Mouse (Mus musculus) adrenal gland, postnatal 10 days (tissue): ENCODE measurements around the gene Kcnq4. TPM values are rescaled to one million over a fixed set of nuclear protein-coding genes. Genes with fewer than 3 reads are reported as not detected.

Source experiments
- DNase-seq: peaks from one replicate; pipeline ENCODE4 v3.0.0; 2021; ENCODE audit warnings: mixed read lengths
- total RNA-seq, 2 experiments: library from RNA; stranded (reverse); gene quantifications; 2 replicates each; pipeline ENCODE4 v1.2.3; 2021

The Kcnq4 gene
- total RNA-seq, 2 experiments from 2014 or later: 4.1 to 7.7 TPM

GRCm38 (mm10) chr4:120725516-120726090 lies 22.8 kb downstream of the Kcnq4 start:
- peak; percentile 44 for DNase-seq

DNA sequence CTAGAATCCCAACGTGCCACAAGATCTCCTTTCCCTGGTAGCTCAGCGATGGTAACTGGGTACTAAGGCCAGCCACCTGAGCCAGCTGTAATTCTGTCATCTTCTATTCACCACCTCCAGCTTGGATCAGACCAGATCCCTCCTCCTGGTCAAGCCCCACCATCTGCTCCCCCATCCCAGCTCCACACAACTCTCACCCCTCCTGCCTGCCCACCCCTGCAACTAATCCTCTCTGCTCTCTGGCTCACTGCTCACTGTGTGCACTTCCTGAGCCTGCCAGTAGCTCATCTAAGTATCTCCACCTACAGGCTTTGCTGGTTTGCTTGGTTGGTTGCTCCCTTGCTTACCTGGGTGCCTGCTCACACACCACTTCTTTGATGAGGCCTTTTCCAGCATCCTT lies 26.8 kb downstream of the Kcnq4 start:
- no peak for DNase-seq

DNA sequence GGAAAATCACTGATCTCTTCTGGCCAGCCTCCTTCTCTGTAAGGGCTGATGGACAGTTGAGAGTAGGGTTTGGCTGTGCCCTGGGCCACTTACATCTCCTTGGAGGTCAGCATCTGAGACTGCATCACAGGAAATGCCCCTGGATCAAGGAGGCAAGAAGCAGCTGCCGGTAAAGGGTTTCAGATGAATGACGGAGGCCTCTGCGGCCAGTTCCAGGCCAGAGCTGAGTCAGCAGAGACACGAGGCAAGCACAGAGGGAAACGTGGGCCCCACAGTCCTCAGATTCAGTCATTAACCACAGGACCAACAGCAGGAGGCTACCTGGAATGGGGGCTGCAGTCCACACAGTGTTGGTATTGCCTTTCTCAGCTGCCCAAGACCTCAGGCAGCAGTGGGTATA lies 29.3 kb downstream of the Kcnq4 start:
- no peak for DNase-seq

- no peak for DNase-seq
These were observed 30.8 kb downstream of the Kcnq4 start for GRCm38 (mm10) chr4:120717591-120717990.

DNA sequence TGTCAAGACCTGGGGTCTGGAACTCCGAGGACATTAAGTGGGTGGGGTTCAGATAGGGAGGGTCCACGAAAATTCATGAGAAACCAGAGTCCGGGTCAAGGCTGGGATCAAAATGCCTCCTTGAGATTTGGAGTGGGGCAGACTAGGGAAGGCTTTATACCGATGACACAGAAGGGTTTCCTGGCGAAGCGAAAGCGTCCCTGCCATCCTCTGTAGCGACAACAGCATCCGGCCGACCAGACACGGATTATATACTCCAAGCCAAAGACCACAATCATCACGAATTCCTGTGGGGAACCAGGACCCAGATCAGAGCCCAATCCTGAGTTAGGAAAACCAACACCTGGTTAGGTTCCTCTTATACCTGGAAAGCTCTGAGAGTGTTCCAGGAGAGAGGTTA lies 31.6 kb downstream of the Kcnq4 start:
- no peak for DNase-seq

- DNase-seq: peak; percentile 79
These were observed 32.3 kb downstream of the Kcnq4 start for GRCm38 (mm10) chr4:120716141-120716571.

- no peak for DNase-seq
These were observed 34.4 kb downstream of the Kcnq4 start for GRCm38 (mm10) chr4:120713856-120714497.

GRCm38 (mm10) chr4:120713021-120713420 lies 35.4 kb downstream of the Kcnq4 start:
- no peak for DNase-seq

GRCm38 (mm10) chr4:120712236-120712635 lies 36.2 kb downstream of the Kcnq4 start:
- no peak for DNase-seq

DNA sequence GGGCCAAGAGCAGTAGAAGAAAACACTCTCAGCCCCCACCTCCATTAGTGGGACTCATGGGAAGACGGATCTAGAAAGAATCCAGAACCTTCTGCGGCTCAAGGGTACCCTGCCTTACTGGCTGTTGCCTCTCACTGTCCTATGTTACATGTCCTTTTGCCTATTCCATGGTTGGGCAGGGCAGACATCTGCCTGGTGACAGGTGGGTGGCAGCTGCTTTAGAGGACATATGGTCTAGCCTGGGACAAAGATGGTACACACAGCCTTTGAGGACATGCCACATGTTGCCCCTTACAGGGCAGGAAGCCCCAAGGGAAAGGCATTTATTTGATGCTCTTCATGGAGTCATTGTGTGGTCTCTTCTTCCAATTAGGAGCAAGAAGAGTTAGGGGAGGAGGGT lies 45.9 kb downstream of the Kcnq4 start:
- DNase-seq: no peak

- DNase-seq: peak; percentile 20
These were observed 46.4 kb downstream of the Kcnq4 start for GRCm38 (mm10) chr4:120702056-120702455.

DNA sequence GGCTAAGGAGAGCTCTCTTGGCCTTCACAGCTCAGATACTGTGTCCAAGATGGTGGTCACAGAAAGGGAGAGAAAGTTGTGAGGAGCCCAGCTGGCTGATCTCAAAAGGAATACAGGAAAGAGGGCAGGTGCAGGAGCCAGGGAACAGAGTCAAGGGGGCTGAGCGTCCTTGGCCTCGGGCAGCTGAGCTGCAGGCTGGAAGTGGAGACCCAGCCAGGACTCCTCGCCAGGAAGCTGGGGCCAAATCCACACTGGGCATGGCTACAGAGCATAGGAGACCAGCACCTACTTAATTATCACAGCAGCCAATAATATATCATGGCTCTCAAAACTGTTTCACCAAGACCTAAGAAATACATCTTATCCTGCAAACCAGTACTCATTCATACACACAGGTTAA lies 47.2 kb downstream of the Kcnq4 start:
- DNase-seq: peak; percentile 36

DNA sequence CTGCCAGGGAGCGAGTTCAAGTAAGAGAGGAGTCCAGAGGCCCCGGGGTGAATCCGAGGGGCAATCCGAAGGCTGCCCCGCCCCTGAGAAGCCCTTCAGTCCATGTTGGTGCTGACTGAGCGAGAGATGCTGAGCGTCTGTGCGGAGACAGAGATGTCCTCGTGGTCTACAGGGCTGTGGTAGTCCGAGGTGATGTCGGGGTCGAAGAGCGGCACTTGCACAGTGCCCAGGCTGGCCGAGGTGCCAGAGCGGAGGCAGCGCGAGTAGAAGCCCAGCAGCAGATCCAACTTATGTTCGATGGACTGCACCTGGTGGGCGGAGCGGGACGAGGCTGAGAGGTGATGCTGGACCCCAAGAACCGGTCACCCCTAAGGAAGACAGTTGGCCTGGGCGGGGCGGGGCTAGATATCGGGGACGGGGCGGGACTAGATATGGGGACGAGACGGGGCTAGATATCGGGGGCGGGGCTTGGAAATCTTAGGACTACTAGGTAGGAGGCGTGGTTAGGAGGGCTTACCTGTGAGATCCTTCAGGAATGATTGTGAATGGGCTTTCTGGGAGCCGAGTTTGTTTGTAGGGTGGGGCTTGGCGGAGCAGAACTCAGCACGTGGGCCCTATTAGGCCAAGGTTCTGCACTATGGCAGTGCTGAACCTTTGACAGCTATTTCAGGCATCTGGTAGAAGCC lies 50.5 kb downstream of the Kcnq4 start:
- no peak for DNase-seq

GRCm38 (mm10) chr4:120697353-120697752 lies 51.1 kb downstream of the Kcnq4 start:
- no peak for DNase-seq

DNA sequence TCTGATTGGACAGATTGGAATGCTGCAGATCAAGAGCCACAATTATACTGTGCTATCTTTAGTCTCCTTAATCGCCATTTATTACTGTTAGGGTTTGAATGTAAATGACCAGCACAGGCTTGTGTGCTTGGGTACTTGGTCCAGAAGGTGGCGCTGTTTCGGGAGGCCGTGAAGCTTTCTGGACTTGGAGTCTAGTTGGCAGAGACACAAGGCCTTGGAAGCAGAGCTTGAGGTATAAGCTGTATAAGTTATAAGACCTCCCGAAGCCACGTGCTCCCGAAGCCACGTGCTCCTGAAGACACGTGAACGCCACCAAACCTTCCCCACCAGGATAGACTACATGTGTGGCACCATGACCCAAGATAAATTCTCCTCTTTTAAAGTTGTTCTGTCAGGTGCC lies 55.7 kb downstream of the Kcnq4 start:
- DNase-seq: peak; percentile 82

DNA sequence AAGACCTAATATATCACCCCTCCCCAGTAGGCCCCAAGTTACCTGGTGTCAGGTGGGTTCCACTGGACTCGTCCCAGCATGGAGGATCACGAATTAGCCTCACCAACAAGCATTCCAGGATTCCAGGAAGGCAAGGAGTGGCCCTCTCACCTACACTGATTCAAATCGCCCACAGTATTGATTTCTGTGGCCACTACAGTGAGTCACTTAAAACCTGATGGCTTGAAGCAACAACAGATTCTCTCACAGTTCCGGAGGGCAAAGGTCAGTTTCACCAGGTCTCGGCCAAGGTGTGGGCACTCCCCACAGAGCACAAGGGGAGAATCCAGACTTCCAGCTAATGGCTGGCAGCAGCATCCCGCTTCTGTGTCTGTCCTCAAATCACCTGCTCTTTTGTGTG lies 59.1 kb downstream of the Kcnq4 start:
- no peak for DNase-seq

- DNase-seq: no peak
These were observed 61.1 kb downstream of the Kcnq4 start for GRCm38 (mm10) chr4:120687282-120687681.

GRCm38 (mm10) chr4:120683278-120683997 lies 65.0 kb downstream of the Kcnq4 start:
- no peak for DNase-seq

GRCm38 (mm10) chr4:120682168-120682567 lies 66.2 kb downstream of the Kcnq4 start:
- DNase-seq: peak; percentile 71

DNA sequence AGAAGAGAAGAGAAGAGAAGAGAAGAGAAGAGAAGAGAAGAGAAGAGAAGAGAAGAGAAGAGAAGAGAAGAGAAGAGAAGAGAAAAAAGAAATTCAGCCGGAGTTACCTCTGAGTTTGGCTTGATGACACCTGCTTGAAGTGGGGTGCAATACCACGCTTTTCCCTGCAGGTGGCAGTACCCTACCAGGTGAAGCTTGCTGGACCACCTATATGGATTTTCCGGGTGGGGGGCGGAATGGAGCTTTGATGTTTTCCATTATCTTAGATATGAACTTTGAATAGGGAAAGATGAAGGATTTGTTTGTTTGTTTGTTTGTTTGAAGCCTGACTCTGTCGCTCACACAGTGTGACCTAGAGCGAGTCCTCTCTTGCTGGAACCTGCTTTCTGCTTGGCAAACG lies 67.5 kb downstream of the Kcnq4 start:
- peak; percentile 49 for DNase-seq

- no peak for DNase-seq
These were observed 72.8 kb downstream of the Kcnq4 start for GRCm38 (mm10) chr4:120675640-120676039.

DNA sequence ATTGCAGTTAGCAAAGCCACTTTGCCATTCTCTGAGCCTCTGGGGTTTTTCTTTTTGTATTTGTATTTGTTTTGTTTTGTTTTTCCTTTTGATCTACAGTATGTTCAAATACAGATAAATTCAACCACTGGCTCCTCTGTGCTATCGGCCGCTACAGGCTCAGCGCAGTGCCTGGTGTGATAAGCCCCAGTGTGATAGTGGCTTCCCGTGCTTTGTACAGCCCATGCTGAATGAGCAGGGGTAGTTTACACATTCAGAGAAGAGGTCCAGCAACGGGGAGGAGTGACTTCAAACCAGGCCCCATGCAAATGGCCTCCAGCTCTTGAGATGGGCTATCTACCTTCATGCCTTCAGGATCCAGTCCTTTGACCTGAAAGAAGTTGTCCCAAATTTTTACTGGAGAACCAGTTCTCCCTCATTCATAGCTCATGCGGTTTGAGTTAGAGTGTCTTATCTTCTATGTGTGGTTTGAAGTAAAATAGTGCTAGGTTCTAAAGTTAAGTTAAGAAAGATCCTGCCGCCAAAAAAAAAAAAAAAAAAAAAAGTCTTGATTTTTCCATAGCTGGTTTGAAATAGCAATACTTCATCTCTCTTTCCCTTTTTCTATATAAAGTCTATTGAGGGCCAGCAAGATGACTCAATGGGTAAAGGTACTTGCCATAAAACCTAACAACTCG lies 73.5 kb downstream of the Kcnq4 start:
- no peak for DNase-seq
